Mouse (Mus musculus): ENCODE measurements around the gene Cdkal1.

- no peak for TF ChIP-seq CTCF (IDR thresholded peaks at IDR 0.05; ENCODE audit: borderline replicate concordance, control insufficient read depth, extremely low read depth, insufficient read depth, low read length, poor library complexity)
- no peak for TF ChIP-seq POLR2A (IDR thresholded peaks at IDR 0.05; ENCODE audit: control insufficient read depth, extremely low read depth, insufficient read depth, low read length, poor library complexity)
Measured at GRCm38 (mm10) chr13:29364009-29364408, 491.5 kb downstream of the Cdkal1 start.

All from thymus, adult 2 months (tissue).